Mouse (Mus musculus): ENCODE data around the gene Gm10322.

Gm10322 gene

DNA sequence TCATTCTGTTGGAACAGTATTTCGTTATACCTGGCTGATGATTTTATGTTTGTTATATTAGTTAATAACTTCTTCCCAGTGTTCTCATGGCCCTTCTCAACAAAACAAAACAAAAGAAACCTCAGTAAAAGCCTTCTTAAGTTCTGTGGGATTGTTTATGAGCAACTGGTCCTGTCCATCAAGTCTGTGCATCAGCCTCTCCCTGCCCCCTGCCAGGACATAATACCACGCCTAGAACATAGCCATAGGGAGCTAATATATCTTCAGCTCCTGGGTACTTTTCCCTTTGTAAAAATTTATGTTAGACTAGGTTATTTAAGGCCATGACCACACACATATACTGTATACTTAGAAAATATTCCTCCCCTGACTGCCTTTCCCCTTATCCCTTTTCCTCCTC lies 48.9 kb downstream of the Gm10322 start:
- DNase-seq = no peak

DNA sequence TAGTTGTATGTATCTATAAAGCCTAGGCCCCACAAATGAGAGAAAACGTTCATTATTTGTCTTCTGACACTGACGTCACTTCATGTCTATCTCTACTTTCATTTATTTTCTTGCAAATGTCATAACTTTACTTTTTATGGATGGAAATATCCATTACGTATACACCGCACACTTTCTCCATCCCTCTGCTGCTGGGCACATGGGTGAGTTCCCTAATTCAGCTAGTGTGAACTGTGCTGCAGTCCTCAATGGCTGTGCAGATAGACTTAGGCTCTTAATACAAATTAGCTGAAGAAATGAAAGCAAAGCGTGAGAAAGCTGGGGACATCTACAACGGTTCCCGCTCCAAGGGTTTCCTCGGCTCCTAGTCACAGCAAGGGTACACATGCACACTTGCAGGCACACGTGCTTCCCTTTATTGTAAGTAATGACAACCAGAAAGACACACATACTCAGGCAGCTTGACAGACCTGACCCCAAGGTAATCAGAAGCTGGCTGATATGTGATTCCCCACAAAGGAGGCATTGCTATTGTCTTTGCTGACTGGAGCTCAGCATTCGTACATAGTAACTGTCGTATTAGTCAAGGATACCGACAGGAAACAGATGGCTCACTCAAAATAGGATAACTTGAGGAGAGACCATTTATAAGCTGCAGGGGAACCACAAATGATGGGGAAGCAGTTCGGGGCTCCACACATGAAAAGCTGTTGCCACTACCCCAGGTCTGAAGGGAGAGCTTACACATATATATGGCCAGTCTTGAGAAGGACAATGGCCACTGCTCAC lies 49.8 kb downstream of the Gm10322 start:
- DNase-seq = no peak

Data from thymus, adult 18-20 months (tissue).